Mouse (Mus musculus) right cerebral cortex, adult 2 months (tissue): Measurements from ENCODE around the gene Dusp22.

ENCODE experiments used
- DNase-seq, 2 experiments: peaks; one replicate each; pipeline ENCODE4 v3.0.0; 2021 to 2022; ENCODE audit warnings: low spot score in 2 of 2

The Dusp22 gene

GRCm38 (mm10) chr13:30669277-30669676 is 9.5 kb downstream of the Dusp22 start:
- DNase-seq: no peak

- DNase-seq: no peak
These were observed 14.1 kb downstream of the Dusp22 start for GRCm38 (mm10) chr13:30673878-30674277.

GRCm38 (mm10) chr13:30678822-30679221 is 19.0 kb downstream of the Dusp22 start:
- DNase-seq: no peak

GRCm38 (mm10) chr13:30681866-30682265 is 22.1 kb downstream of the Dusp22 start:
- no peak for DNase-seq

- no peak for DNase-seq
These were observed 22.5 kb downstream of the Dusp22 start for GRCm38 (mm10) chr13:30682328-30682727.

- no peak for DNase-seq
These were observed 24.9 kb downstream of the Dusp22 start for GRCm38 (mm10) chr13:30684614-30685122.

- no peak for DNase-seq
These were observed 26.2 kb downstream of the Dusp22 start for GRCm38 (mm10) chr13:30685957-30686356.

GRCm38 (mm10) chr13:30688035-30688616 is 28.3 kb downstream of the Dusp22 start:
- no peak for DNase-seq

- no peak for DNase-seq
These were observed 29.7 kb downstream of the Dusp22 start for GRCm38 (mm10) chr13:30689475-30689874.

GRCm38 (mm10) chr13:30691441-30692292 is 31.9 kb downstream of the Dusp22 start:
- no peak for DNase-seq

- DNase-seq: no peak
These were observed 33.0 kb downstream of the Dusp22 start for GRCm38 (mm10) chr13:30692644-30693385.

- DNase-seq: no peak
These were observed 35.4 kb downstream of the Dusp22 start for GRCm38 (mm10) chr13:30695232-30695631.

GRCm38 (mm10) chr13:30695890-30696289 is 36.1 kb downstream of the Dusp22 start:
- DNase-seq: no peak

GRCm38 (mm10) chr13:30697880-30698279 is 38.1 kb downstream of the Dusp22 start:
- DNase-seq: no peak

- DNase-seq: no peak
These were observed 42.9 kb downstream of the Dusp22 start for GRCm38 (mm10) chr13:30702695-30703094.

- DNase-seq: no peak
These were observed 44.7 kb downstream of the Dusp22 start for GRCm38 (mm10) chr13:30704246-30705095.

GRCm38 (mm10) chr13:30711066-30711465 is 51.3 kb downstream of the Dusp22 start:
- no peak for DNase-seq

- no peak for DNase-seq
These were observed 51.9 kb downstream of the Dusp22 start for GRCm38 (mm10) chr13:30711711-30712110.

GRCm38 (mm10) chr13:30712280-30712679 is 52.5 kb downstream of the Dusp22 start:
- DNase-seq: no peak

- DNase-seq: no peak
These were observed 53.8 kb downstream of the Dusp22 start for GRCm38 (mm10) chr13:30713621-30714020.

- no peak for DNase-seq
These were observed 54.8 kb downstream of the Dusp22 start for GRCm38 (mm10) chr13:30714552-30714951.
